Mouse (Mus musculus) spleen, adult 2 months (tissue): ENCODE results near the gene Zfp644.

Experiments
- CTCF ChIP-seq: fragments of 200-500 bp; IDR thresholded peaks from 2 replicates; pipeline ENCODE4 v1.5.1; 2011; ENCODE audit warnings: mild to moderate bottlenecking, inconsistent platforms; ENCODE audit not compliant: insufficient read depth, insufficient read length, insufficient replicate concordance; ENCODE audit errors: extremely low read depth
- POLR2A ChIP-seq: fragments of 200-500 bp; IDR thresholded peaks from 2 replicates; pipeline ENCODE4 v1.6.1; 2011; ENCODE audit warnings: low read depth, low read length, inconsistent platforms

DNA sequence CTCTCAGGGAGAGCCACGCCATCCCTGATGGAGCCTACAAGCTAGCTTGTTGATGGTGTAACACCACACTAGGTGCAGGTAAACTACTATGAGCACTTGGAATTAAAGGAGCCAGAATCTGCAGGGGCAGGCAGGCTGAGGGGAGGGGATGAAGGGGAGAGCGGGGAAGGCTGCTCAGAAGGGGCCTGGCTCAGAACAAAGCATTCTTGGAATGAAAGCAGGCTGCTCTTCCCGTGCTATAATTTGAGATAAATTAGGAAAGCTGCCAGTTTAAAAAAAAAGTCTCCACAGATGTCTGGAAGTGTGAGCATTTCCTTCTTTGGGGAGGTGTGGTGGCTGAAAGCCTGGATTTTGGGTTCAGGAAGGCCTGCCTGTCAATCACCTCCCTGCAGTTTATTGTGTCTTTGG lies 14.8 kb upstream of the Zfp644 start:
- TF ChIP-seq CTCF = no peak
- no peak for TF ChIP-seq POLR2A
